Mouse (Mus musculus) lung, postnatal 14 days (tissue): ENCODE measurements around the gene Bola1.
"Not testable (repeated sequence)": the region's sequence is repeated elsewhere in the genome, so short reads cannot be mapped to it uniquely, and the experiment has no call there.

Experiments used
- DNase-seq: peaks from one replicate; pipeline ENCODE4 v3.0.0; 2021

Bola1 gene

DNA sequence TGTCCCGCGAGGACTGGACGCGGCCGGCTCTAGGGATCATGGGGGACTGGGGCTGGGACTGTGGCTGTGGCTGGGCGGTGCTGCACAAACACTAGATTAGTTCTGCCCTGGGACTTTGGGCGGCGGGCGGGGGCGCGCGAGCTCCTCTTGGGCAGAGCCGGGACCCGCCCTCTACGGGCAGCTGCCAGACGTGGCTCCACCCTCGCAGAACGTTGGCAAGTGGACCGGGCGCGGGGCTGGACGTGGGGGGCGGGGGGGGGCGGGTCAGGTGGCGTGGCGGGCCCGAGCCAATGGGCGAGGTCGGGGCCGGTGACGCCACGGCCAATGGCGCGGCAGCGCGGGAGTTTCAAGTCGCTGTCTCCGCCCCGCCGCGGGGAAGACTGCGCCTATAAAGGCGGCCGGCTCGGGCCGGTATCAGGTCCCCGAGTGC is 26.9 kb upstream of the Bola1 start, which contains the start of gene Hist2h3c1:
TSS of gene Hist2h3c1 (plus strand) at position 259 of the 430 bp plus-strand sequence.
- not testable (repeated sequence) for DNase-seq

DNA sequence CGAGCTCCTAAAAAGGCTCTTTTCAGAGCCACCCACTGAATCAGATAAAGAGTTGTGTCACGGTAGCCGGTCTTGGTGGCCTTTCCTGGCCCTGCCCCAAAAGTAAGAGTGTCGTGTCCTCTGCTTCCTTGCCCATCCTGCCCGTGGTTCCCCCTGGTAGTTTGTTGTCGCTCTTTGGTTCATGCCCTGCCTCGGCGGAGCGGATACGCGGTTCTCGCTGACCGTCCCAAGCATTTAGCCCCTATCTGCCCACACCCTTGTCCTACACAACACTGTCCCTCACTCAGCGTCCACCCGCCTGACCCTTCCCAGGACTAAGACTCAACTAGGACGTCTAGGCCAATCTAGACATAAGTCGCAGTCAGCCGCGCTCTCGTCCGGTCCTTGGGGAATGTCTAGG is 26.5 kb upstream of the Bola1 start:
- DNase-seq: not testable (repeated sequence)

DNA sequence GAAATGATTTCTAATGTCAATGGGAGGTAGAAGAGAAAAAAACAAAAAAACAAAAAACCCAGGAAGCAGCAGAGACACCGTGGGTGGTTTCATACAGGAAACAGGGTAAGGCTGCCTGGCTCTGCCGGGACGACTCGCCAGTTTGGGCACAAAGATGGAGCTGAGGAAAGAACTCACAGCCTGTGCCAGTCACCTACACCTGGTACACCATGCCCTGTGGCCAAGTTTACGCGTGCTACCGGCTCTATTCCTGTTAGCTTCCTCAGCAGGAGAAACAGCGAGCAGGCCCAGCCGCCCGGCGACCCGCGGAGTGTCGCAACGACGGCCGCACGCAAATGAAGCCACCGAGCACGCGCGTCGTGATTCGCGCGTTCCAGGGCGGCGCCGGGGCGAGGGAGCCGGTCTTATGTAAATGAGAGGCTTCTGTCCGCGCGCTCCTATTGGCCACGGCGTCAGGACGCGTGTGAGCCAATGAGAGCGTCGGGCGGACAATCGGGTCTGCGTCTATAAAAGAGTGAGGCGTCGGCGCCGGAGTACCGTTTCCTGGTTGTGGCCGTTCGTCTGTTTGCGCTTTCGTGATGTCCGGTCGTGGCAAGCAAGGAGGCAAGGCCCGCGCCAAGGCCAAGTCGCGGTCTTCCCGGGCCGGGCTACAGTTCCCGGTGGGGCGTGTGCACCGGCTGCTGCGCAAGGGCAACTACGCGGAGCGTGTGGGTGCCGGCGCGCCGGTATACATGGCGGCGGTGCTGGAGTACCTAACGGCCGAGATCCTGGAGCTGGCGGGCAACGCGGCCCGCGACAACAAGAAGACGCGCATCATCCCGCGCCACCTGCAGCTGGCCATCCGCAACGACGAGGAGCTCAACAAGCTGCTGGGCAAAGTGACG is 25.7 kb upstream of the Bola1 start, which contains the start of gene Hist2h2aa1:
TSS of gene Hist2h2aa1 (plus strand) at position 495 of the 884 bp plus-strand sequence.
- DNase-seq: peak; percentile 81

DNA sequence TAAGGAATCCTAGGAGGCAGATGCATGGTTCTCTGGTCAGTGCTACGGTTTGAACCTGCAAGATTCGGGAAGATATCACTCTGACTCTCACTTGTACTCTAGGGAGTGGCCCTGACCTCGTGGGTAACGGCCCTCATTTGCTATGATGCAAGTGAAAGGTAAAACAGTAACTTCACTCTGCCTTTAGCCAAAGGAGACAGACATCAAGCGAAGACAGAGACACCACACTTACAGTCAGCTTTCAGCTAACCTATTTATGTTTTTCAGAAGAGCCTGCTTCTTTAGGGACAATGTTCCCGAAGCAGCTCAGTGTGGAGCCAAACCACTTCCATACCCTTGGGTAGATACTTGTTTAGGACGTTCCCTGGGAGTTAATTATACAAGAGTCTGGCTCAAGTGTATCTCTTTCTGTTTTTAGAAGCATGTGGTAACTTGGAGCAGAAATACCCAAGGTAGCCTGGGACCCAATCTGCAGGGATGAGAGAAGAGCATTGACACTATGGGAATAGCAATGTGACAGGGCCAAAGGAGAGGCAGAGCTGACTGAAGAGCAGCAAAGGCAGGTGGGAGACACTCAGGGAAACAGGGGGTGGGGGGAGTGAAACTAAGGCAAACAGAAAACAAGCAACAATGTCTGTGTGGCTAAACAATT is 24.5 kb upstream of the Bola1 start:
- DNase-seq: no peak

DNA sequence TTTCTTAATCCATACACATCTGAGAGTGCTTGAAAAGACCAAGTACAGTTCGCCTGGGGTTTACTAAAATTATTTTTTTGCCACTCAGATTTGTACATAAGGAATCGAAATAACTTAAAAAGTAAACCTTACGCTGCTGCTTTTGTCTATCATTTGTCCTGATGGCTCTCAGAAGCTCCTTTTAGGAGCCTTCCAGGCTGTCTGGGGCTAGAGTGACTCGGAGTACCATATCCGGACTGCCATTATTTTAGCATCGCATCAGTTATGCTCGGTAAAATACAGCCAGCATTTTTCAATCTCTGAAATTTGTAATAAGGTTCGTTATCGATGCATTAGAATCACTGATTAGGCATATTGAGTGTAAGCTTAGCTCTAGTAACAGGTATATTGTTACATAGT is 21.3 kb upstream of the Bola1 start:
- DNase-seq: no peak

DNA sequence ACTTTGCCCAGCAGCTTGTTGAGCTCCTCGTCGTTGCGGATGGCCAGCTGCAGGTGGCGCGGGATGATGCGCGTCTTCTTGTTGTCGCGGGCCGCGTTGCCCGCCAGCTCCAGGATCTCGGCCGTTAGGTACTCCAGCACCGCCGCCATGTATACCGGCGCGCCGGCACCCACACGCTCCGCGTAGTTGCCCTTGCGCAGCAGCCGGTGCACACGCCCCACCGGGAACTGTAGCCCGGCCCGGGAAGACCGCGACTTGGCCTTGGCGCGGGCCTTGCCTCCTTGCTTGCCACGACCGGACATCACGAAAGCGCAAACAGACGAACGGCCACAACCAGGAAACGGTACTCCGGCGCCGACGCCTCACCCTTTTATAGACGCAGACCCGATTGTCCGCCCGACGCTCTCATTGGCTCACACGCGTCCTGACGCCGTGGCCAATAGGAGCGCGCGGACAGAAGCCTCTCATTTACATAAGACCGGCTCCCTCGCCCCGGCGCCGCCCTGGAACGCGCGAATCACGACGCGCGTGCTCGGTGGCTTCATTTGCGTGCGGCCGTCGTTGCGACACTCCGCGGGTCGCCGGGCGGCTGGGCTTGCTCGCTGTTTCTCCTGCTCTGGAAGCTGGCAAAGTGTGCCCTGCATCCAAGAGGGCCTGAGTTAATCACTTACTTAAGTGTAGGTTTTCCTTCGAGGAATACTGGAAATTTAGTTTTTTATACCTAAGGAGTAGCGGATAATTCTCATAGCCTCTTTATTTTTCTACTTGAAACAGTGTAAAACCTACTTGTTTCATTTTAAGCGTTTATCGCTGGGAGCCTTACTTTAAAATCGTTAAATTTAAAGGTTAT is 20.7 kb upstream of the Bola1 start, which contains the start of gene Hist2h2aa2:
TSS of gene Hist2h2aa2 (minus strand) at position 328 of the 850 bp plus-strand sequence.
- DNase-seq: peak; percentile 96

DNA sequence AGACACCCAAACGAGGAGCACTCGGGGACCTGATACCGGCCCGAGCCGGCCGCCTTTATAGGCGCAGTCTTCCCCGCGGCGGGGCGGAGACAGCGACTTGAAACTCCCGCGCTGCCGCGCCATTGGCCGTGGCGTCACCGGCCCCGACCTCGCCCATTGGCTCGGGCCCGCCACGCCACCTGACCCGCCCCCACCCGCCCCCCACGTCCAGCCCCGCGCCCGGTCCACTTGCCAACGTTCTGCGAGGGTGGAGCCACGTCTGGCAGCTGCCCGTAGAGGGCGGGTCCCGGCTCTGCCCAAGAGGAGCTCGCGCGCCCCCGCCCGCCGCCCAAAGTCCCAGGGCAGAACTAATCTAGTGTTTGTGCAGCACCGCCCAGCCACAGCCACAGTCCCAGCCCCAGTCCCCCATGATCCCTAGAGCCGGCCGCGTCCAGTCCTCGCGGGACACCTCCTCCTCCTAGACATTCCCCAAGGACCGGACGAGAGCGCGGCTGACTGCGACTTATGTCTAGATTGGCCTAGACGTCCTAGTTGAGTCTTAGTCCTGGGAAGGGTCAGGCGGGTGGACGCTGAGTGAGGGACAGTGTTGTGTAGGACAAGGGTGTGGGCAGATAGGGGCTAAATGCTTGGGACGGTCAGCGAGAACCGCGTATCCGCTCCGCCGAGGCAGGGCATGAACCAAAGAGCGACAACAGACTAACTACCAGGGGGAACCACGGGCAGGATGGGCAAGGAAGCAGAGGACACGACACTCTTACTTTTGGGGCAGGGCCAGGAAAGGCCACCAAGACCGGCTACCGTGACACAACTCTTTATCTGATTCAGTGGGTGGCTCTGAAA is 19.7 kb upstream of the Bola1 start, which contains the start of gene Hist2h3c2:
TSS of gene Hist2h3c2 (minus strand) at position 174 of the 840 bp plus-strand sequence.
- DNase-seq: not testable (repeated sequence)

DNA sequence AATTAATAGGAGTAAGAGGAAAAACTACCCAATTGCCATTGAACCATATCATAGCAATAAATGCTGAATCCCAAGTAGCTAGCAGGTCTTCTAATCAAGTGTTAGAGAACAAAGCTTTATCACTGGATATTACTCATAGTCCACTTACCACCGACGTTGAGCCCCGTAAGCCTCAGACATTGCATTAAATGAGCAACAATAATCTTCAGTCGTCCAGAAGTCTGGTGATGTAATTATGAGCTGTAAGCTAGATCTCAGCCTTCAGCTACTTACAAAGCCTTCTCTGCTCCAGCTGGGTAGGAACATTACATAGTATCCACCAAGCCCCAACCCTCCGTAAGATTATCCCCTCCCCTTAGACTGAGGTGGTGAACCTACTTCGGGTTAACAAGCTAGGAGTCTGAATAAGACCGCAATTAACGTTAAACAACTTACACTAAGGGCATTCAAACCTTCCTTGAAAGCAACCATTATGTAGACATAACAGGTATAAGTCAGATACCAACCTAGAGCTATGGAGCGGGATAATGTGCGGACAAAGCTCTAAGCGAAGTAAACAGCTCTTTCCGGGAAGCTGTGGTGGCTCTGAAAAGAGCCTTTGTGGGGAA is 18.5 kb upstream of the Bola1 start:
- DNase-seq: no peak

DNA sequence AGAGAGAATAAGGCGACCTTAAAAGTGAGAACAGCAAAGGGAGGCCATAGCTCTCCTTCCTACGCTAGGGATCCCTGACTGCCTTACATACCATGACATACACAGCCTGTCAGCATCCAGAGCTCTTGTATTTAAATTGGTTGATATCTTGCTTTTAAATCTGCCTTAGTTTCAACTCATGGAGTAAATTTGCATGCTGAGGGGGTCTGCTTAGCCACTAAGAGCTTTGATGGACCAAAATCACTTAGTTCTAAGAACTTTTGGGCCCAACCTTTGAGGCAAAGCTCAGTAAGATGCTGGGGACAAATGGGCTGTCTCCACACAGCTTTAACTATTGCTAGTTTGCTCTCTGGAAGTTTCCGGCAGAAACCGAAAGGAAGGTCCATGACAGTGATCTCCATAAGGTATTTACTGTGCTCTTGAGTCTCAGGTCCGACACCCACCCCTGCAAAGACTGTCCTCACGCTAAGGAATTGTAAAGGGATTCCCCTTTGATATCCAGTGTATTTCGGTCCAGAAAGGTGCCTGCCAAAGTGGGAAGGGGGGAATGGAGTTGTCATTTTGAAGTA is 17.9 kb upstream of the Bola1 start:
- DNase-seq: no peak

DNA sequence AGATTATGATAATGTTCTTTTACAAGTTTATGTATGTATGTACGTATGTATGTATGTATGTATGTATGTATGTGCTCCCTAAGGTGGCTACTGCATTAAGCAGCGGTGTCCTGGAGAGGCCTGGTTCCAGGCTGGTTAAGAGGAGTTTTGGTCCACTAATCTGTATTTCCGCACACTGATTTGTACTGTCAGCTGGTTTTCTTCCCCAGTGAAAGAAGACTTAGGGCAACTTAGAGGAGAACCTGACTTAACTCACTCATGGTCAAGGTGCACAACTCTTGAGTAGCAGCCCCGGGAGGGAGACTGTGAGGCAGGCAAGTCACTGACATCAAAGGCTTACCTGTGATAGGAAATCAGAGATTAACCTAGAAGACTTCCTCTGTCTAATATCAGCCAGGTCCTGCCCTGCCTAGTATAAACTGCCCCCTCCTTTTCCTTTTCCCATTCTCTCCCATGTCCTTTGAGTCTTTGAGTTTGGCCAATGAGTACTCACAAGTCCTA is 17.4 kb upstream of the Bola1 start:
- DNase-seq: no peak

DNA sequence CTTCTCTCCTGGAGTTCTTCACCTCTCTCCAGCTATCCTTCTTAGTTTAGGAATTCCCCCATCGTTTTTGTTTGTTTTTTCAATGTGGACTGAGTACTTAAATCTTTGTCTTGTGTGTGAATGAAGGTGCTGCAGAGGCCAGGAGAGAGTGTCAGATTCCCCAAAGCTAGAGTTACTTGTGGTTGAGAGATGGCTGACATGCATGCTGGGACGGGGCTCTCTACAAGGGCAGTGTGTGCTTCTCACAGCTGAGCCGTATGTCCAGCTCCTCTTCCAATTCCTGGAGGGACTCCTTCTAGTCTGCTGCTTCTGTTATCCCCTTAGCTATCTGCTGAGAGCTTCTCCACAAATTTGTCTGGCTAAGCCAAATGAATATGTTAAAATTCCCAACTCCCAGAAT is 16.3 kb upstream of the Bola1 start:
- no peak for DNase-seq

DNA sequence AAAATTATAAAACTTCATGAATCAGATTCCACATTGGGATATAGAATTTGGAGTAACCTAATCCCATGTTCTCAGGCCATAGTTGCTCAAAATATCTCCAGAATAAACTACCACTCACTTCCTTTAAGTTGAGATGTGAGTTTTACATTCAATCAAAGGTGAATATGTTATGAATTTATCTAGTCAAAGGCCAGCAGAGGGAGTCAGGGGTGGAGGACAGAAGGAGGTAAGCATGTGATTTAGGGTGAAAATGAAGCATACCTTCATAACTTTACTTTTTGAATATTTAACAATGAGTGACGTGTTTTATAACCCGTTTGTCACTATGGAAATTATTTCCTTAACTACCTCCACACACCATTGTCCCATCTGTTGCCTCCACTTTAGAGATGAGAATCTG is 15.4 kb upstream of the Bola1 start:
- DNase-seq: no peak

DNA sequence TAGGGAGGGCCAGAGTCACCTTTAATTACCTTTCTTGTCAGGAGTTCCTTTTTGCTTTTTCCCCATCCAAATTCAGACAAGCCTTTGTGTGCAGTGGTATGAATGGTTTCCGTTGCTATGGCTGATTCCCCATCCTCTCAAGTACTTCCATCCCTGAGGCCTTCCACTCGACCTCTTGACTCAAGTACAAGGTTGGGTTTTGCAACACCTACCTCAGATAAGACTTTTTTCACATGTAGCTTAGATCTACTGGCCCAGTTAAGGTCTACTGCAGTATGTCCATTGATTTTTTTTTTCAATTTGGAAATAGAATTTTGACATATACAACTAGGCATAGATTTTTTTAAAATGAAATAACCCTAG is 12.2 kb upstream of the Bola1 start:
- peak; percentile 18 for DNase-seq

DNA sequence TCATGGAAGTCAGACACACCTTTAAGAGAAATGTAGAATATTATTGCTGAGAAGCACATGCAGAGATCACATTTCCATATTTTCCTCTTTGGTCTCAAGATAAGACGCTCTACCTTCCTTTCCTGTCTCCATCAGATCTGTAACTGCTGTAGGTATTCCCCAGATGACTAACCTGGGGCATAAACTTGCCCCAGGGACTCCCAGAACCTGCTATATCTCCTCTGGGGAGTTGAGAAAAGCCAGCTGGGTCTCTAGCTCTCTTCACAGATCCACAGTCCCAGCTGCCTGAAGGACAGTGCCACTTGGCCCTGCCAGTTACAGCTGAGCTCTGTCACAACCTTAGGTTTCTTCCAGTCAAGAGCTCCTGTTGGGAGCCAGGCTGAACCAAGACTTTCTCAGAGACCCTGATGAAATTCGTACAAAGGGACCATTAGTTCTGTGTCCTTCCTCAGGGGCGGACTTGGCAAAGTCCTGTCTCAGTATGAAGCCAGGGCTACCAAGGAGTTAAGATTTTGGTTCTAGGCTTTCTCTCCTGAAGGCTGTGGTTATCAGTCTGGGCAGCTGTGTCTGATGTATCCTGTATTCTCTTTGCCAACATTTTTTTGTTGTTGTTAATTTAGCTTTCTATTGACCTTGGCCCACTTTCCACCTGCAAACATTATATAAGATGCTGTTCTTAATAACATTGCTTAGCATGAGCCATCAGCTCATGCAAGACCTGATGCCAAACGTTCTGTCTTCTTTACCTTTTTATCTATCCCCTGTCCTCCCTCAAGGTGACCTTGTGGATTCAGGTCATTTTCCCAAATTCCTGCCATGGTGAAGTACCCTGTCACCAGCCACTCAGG is 11.6 kb upstream of the Bola1 start:
- no peak for DNase-seq

DNA sequence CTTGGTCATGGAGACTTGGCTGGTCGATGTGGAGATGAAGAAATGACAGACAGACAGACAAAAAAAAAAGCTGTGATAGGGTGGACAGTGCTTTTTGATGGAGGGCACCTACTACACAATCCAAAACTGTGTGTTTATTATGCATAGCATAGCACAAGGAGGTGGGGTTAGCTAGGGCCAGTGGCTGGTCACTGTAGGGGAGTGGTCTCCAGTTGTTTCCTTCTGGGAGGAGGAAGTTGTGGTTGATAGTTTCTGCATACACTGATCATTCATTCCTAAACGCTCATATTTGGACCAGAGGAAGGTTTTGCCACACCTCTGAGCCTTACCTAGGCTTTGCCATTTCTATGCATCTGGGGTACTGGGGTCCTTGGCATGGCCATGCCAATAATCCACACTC is 10.9 kb upstream of the Bola1 start:
- no peak for DNase-seq

DNA sequence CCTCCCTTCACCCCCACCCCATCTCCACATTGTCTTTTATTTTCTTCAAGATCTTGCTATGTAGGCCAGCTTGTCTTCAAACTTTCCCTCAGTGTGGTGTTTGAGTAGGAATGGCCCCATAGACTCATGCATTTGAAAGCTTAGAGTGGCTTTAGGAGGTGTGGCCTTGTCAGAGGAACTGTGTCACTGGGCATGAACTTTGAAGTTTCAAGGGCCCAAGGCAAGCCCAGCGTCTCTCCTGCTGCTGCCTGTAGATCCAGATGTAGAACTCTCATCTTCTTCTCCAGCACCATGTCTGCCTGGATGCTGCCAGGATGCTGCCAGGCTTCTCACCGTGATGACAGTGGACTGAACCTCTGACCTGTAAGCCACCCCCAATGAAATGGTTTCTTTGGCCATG is 9.3 kb upstream of the Bola1 start:
- DNase-seq: no peak

DNA sequence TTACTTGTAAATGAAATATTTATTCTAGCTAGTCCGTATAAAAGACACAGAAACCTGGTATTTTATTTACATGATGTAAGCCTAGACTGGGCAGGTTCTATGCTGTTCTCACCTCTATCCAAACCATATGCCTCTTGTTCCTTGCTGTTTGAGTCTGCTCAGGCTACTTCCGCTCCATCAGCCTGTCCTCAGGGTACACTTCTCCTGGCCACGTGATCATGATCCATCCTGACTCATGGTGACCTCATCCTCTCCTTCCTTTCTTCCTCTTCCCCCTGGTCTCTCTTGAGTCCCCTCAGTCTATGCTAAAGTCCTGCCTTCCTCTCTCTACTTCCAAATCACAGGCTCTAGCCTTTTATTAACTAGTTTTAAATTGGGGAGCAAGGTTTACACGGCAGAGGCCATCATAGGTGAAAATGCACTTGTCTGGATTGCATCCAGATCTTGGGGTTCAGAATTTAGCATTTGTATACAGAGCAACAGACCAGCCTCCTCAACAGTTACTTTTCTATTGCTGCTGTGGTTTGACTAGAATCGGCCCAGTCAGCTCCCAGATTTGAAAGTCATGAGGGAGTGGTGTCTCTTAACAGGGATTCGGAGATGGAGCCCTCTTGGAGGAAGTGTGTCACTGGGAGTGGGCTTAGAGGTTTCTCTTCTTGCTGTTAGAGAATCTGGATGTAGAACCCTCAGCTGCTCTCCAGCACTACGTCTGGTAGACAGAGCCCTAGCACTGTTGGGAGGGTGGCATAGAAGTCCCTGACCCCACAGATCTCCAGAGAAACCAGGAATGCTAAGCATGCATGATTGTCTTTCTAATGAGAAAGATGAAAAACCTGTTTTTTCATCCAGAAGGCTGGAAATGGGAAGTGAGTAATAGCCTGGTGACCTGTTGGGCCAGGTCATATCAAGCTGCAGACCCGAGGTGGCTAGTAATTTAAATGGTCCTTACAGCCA is 7.5 kb upstream of the Bola1 start:
- no peak for DNase-seq

DNA sequence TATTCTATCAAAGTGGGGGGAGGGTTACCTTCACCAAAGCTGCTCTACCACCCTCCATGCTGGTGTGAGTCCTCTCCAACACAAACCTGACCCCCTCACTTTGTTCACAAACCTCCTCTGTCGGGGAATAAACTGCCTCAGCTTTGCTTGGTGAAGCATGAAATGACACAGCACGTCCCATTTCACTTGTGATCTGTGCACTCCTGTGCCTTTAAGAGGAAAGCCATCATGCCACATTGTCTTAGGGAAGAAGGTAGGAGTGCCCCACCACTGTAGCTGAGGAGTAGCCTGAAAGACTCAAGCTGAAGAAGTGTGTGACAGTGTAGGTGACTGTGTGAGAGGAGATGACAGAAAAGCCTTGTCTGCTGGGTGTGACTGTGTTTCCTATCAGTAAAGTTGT is 5.9 kb upstream of the Bola1 start:
- no peak for DNase-seq

DNA sequence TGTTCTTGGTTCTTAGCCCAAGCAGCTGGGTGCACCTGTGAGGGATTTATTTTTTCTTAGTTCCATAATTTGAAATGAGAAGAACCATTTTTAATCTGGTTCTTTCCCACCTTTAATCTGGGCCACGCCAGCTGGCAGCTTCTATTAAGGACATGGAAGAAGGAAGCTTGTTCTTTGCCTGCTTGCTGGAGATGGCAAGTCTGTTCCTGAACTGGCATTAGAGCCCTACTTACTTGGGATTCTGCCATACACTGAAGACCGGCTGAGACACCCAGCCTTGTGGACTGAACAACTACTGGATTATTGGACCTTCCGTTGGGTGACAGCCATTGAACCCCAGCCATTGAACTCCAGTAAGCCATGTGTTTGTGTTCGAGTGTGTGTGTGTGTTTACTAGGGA is 3.3 kb upstream of the Bola1 start:
- no peak for DNase-seq
